Mouse (Mus musculus): ENCODE measurements around the gene Tert. TPM values are rescaled to one million over a fixed set of nuclear protein-coding genes. Genes with fewer than 3 reads are reported as not detected.

Tert gene
- polyA plus RNA-seq, 1 experiment from 2014 or later, result 6.4 TPM

Other genes starting within 250 kb of the Tert start
- gene Lpcat1, start 159.7 kb upstream of the Tert start, polyA plus RNA-seq (2015; fragmentation: Nextera tagmentation; extraction: Ambion mirVana), result 68.1 and 74.3 TPM in 2 replicates
- 0.23 and 0.33 TPM in 2 replicates for gene Slc6a3, start 90.2 kb upstream of the Tert start, polyA plus RNA-seq (2015; fragmentation: Nextera tagmentation; extraction: Ambion mirVana)
- 140 and 141 TPM in 2 replicates for gene Clptm1l, start 22.9 kb upstream of the Tert start, polyA plus RNA-seq (2015; fragmentation: Nextera tagmentation; extraction: Ambion mirVana)
- not detected in 2 replicates for gene Slc6a18, start 51.1 kb downstream of the Tert start, polyA plus RNA-seq (2015; fragmentation: Nextera tagmentation; extraction: Ambion mirVana)
- 0.12 and 0.22 TPM in 2 replicates for gene Slc6a19, start 78.0 kb downstream of the Tert start, polyA plus RNA-seq (2015; fragmentation: Nextera tagmentation; extraction: Ambion mirVana)
- gene Slc12a7, start 106.2 kb downstream of the Tert start, polyA plus RNA-seq (2015; fragmentation: Nextera tagmentation; extraction: Ambion mirVana), result 10.1 and 10.6 TPM in 2 replicates
- gene Nkd2, start 220.7 kb downstream of the Tert start, polyA plus RNA-seq (2015; fragmentation: Nextera tagmentation; extraction: Ambion mirVana), result 14.9 and 17.1 TPM in 2 replicates